Mouse (Mus musculus) megakaryocyte, embryonic 14.5 days (primary cell): ENCODE results near the gene Inpp5f.

ENCODE experiments used
- FLI1 ChIP-seq: IDR thresholded peaks from 2 replicates; pipeline ENCODE4 v1.6.1; 2012; ENCODE audit warnings: low read length, inconsistent platforms, mixed read lengths
- GATA1 ChIP-seq: IDR thresholded peaks from 3 replicates; pipeline ENCODE4 v1.6.1; 2012; ENCODE audit warnings: mixed read lengths, low read length, inconsistent platforms, borderline replicate concordance

GRCm38 (mm10) chr7:128731585-128731984 lies 120.5 kb downstream of the Inpp5f start:
- TF ChIP-seq GATA1 (no peak), FLI1 (no peak)
